Mouse (Mus musculus): Measurements from ENCODE around the gene Smpd2.

The Smpd2 gene

GRCm38 (mm10) chr10:41460501-41460900 lies 29.7 kb downstream of the Smpd2 start:
- in situ Hi-C loops (cut with MboI; ENCODE audit: low sequenced_read_pairs), result no loop called here

DNA sequence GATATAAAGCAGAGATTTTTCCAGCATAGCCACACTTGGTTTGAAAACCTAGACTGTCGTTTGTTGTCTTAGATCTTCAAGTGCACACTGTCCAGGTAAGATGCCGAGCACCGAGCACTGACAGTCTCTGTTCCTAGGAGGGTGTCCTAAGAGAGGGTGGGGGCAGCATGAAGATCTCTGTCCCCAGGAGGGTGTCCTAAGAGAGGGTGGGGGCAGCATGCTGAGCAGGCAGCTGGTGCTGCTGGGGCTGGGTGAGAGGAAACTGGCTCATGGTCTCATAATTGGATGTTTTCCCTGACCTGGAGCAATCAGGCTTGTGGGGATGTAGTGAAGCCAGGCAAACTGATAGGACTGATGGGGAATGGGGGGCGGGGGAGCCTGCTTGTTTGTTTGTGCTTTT lies 30.2 kb downstream of the Smpd2 start:
- in situ Hi-C loops (cut with MboI; ENCODE audit: low sequenced_read_pairs), result no loop called here

GRCm38 (mm10) chr10:41452791-41453190 lies 37.4 kb downstream of the Smpd2 start:
- in situ Hi-C loops (cut with MboI; ENCODE audit: low sequenced_read_pairs), result no loop called here

DNA sequence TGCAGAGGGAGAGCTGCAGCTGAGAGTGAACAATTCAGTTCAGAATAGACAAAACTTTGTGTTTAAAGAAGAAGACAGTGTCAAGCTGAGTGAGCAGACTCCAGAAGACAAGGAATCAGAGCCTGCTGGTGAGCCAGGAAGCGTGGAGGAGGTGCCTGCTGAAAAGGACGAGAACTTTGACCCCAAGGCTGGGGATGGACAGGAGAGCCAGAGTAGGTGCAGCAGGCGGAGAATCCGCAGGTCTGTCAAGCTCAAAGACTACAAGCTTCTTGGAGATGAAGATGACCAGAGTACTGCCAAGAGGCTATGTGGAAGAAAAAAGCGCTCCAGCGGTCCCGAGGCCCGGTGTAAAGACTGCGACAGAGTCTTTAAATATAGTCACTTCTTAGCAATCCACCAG lies 38.5 kb downstream of the Smpd2 start:
- in situ Hi-C loops (cut with MboI; ENCODE audit: low sequenced_read_pairs), result no loop called here

GRCm38 (mm10) chr10:41450780-41451522 lies 39.2 kb downstream of the Smpd2 start:
- in situ Hi-C loops (cut with MboI; ENCODE audit: low sequenced_read_pairs), result no loop called here

GRCm38 (mm10) chr10:41450137-41450670 lies 40.0 kb downstream of the Smpd2 start, which contains the start of gene Zbtb24:
TSS of gene Zbtb24 (plus strand) at chr10:41450383.
- in situ Hi-C loops (cut with MboI; ENCODE audit: low sequenced_read_pairs), result no loop called here

DNA sequence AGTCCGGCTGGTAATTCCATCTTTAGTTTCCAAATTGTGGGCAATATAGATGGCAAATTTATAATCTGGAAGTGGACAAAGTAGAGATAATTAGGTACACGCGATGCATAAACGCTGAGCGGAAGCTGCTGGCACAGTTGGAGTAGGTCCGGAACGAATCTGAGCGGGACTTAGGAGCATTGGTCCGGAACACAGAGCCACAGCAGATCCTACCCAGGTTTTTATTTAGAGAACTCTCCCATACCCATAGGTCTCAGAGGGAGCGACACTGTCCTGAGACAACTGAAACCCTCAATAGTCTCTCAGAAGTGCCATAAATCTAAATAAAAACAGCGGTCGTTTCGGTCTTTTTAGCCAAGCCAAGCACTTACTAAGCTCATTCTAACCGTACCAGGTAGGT lies 40.5 kb downstream of the Smpd2 start:
- in situ Hi-C loops (cut with MboI; ENCODE audit: low sequenced_read_pairs), result no loop called here

GRCm38 (mm10) chr10:41448216-41448615 lies 42.0 kb downstream of the Smpd2 start:
- in situ Hi-C loops (cut with MboI; ENCODE audit: low sequenced_read_pairs), result no loop called here

Measured in CH12F3 (cell line).